In genomic region chr15:12084859-12085258, GRCm38 (mm10) we compare ENCODE assay signal across 7 mouse cellular contexts. TPM values are rescaled to one million over a fixed set of nuclear protein-coding genes. Genes with fewer than 3 reads are reported as not detected.
DNase-seq lines count a peak whose midpoint lies in the region; ATAC-seq and TF ChIP-seq lines count a peak whose summit lies in the region.

No protein-coding gene starts in this region.

- peak; percentile 63; the same call in 1 of the 2 replicates for TF ChIP-seq CTCF in small intestine, adult 2 months (IDR thresholded peaks at IDR 0.05; ENCODE audit: extremely low read depth, insufficient read length, insufficient replicate concordance, low read depth, low read length)

- H3K27me3 ChIP-seq in embryonic facial prominence, embryonic 13.5 days = no peaks in the 10 kb centered on the region
- no peaks in the 10 kb centered on the region for H3K27me3 ChIP-seq in intestine, embryonic 16.5 days (replicated peaks; ENCODE audit: control insufficient read depth, insufficient read depth, low read length)
- no peaks in the 10 kb centered on the region for H3K27me3 ChIP-seq in small intestine, adult 2 months (ENCODE audit: control insufficient read depth, insufficient read depth, low read length)

- TF ChIP-seq POLR2A in small intestine, adult 2 months (IDR thresholded peaks at IDR 0.05; ENCODE audit: low read depth, low read length) = no peak

- peak; percentile 8 to 52 for DNase-seq in urinary bladder, adult 18-20 months (ENCODE audit: low spot score in 2 of 2)
- no peak for DNase-seq in urinary bladder, postnatal 10 days (ENCODE audit: low spot score)
- DNase-seq in adrenal gland, postnatal 25 days = peak; percentile 42
- peak; percentile 83 for DNase-seq in lung, postnatal 10 days

- 0 out of 2 replicates have a peak, but pooled peaks have one; percentile 62 for ATAC-seq in embryonic facial prominence, embryonic 13.5 days (ENCODE audit: insufficient number of reproducible peaks, insufficient read depth, low FRiP score, low TSS enrichment, low read depth)
- ATAC-seq in intestine, embryonic 16.5 days = peak; percentile 54; the same call in 1 of the 2 replicates

- 0 out of 2 replicates have a peak, but pooled peaks cover 3% of the 10 kb centered on the region for H3K9me3 ChIP-seq in embryonic facial prominence, embryonic 13.5 days
- no peaks in the 10 kb centered on the region for H3K9me3 ChIP-seq in intestine, embryonic 16.5 days (ENCODE audit: control insufficient read depth, low read length)

- H3K4me2 ChIP-seq in embryonic facial prominence, embryonic 13.5 days = no peak overlapping the region
- H3K4me2 ChIP-seq in intestine, embryonic 16.5 days (ENCODE audit: low read depth, low read length) = no peak overlapping the region

- H3K4me1 ChIP-seq in embryonic facial prominence, embryonic 13.5 days = peaks cover 13% of the 10 kb centered on the region; the same call in 1 of the 2 replicates
- no peaks in the 10 kb centered on the region for H3K4me1 ChIP-seq in intestine, embryonic 16.5 days (ENCODE audit: control insufficient read depth, insufficient read depth, low read length)
- H3K4me1 ChIP-seq in small intestine, adult 2 months (ENCODE audit: control insufficient read depth, insufficient read depth, insufficient read length, low read length) = no peaks in the 10 kb centered on the region

- 77% methylated on average over 4 of the region's 4 CpGs for WGBS in embryonic facial prominence, embryonic 13.5 days
- WGBS in intestine, embryonic 16.5 days = 68% methylated on average over 4 of the region's 4 CpGs
- 68% methylated on average over 4 of the region's 4 CpGs for WGBS in small intestine, adult 2 months

- H3K27ac ChIP-seq in embryonic facial prominence, embryonic 13.5 days = peak overlapping the region; percentile 64
- peak overlapping the region; percentile 5; the same call in 1 of the 2 replicates for H3K27ac ChIP-seq in intestine, embryonic 16.5 days (ENCODE audit: low read length)
- no peak overlapping the region for H3K27ac ChIP-seq in small intestine, adult 2 months (ENCODE audit: insufficient read depth, low read depth, low read length)

- no peaks in the 10 kb centered on the region for H3K36me3 ChIP-seq in embryonic facial prominence, embryonic 13.5 days
- H3K36me3 ChIP-seq in intestine, embryonic 16.5 days (ENCODE audit: control insufficient read depth, insufficient read depth, low read length) = no peaks in the 10 kb centered on the region
- no peaks in the 10 kb centered on the region for H3K36me3 ChIP-seq in small intestine, adult 2 months (ENCODE audit: control insufficient read depth, insufficient read depth, low read length)

- no peak overlapping the region for H3K9ac ChIP-seq in embryonic facial prominence, embryonic 13.5 days
- no peak overlapping the region for H3K9ac ChIP-seq in intestine, embryonic 16.5 days (ENCODE audit: low read depth, low read length)

- H3K4me3 ChIP-seq in embryonic facial prominence, embryonic 13.5 days = no peak overlapping the region
- no peak overlapping the region for H3K4me3 ChIP-seq in intestine, embryonic 16.5 days (ENCODE audit: low read length)
- H3K4me3 ChIP-seq in small intestine, adult 2 months (ENCODE audit: low read depth, low read length) = no peak overlapping the region

RNA-seq across cellular contexts. Expression of gene Zfr, which starts 32.8 kb away (rescaled TPM):
- total RNA-seq in adrenal gland, postnatal 25 days (2021) = 145 and 150 TPM in 2 replicates
- polyA plus RNA-seq in embryonic facial prominence, embryonic 13.5 days (2015; fragmentation: Nextera tagmentation; extraction: Ambion mirVana) = 125 TPM in 2 replicates
- polyA plus RNA-seq in intestine, embryonic 16.5 days (2015; fragmentation: Nextera tagmentation; extraction: Ambion mirVana) = 79.7 and 86.9 TPM in 2 replicates
- polyA plus RNA-seq in small intestine, adult 2 months (2012; rRNA removed) = 93.8 and 145 TPM in 2 replicates
